Mouse (Mus musculus) fibroblast of lung, adult 2 months (primary cell): ENCODE results near the gene Atg7.
"Not testable (repeated sequence)": the region's sequence is repeated elsewhere in the genome, so short reads cannot be mapped to it uniquely, and the experiment has no call there.

Source experiments
- DNase-seq: peaks from one replicate; pipeline ENCODE4 v3.0.0-alpha.2; 2011; ENCODE audit warnings: low read depth

Atg7 gene

DNA sequence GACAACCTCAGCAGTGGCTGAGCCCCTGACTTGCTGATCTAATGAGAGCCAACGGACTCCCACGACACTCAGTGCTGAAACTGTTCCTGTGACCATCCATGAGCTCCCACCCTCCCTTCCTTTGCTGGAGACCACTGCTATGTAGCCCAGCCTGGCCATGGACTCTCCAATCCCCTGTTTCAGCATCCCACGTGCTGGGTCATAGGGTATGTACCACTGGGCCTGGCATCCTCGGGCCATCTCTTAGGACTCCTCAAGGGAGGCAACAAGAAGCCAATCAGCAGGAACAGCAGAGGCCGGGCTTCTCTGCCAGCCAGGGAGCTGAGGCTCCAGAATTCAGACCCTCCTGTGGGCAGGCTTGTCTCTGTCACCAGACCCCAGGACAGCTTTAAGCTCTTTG is 239.3 kb downstream of the Atg7 start:
- DNase-seq = no peak

DNA sequence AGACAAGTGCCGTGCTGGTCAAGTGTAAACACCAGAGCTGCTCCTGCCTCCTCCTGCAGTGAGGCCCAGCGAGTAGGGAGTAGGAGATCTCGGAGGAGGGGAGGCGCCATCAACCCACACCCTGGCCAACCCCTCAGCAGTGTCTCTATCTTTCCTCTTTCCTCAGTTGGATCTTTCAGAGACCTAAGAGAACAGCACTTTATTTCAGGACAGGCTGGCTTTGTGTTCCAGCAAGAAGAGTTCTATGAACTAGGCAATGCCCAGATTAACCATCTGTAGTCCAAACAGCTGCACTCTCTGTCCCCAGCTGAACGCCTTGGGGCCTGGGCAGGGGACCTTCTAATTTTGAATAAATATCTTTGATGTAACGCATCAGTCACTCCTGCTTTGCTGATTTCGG is 239.8 kb downstream of the Atg7 start:
- no peak for DNase-seq

DNA sequence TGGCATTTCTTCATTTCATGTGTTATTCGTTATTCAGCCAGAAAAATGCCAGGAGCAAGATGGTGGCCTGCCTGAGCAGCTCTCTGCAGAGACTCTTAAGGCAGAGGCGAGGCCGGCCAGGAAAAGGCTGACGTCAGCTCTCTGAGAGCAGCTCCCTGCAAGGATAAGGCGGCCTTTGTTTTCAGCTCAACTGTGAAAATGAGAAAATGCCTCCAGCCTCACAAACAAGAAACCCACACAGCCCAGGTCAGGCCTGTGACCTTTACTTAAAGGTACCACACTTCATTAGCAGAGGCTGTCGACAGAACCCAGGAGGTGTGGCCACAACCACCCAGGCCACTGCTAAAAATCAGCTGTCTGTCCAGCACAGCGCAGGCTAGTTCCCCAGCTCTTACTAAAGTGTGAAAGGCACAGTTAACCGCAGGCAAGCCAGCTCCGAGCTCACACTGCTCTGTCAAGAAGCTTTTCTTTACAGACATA is 240.4 kb downstream of the Atg7 start:
- DNase-seq = peak; percentile 94

DNA sequence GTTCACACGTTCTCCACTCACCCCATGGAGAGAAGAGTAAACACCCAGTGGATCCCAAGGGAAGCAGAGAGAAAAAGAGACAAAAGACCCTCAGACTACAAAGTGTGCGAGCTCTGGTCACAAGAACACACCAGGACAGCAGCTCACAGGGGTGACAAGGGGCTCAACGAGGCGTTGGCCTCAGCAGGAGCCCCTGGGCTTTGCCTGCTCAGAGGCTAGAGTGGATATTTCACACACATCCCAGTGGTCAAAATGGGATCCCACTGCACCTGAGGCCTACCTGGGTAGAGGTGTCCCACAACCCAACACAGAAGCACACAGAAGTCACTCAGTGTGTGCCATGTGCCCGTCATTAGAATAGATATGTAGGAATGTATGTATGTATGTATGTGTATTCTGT is 242.2 kb downstream of the Atg7 start:
- no peak for DNase-seq

DNA sequence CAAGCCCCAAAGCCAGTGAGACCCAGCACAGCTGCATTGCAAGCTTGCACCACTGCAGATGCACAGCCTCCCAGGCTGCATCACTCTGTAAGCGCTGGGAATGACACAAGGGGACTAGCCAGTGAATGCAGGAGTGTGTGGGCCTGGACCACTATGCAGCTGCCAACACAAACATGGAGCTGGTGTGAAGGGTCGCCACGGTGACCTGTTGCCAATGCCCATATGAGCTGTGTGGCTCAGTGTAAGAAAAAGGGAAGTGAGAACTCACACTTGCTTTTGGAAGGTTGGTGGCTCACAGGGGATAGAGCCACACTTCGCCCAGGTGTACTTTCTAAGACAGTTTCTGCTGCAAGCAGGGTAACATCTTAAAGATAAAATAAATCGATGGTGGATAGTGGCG is 243.1 kb downstream of the Atg7 start:
- DNase-seq = no peak

DNA sequence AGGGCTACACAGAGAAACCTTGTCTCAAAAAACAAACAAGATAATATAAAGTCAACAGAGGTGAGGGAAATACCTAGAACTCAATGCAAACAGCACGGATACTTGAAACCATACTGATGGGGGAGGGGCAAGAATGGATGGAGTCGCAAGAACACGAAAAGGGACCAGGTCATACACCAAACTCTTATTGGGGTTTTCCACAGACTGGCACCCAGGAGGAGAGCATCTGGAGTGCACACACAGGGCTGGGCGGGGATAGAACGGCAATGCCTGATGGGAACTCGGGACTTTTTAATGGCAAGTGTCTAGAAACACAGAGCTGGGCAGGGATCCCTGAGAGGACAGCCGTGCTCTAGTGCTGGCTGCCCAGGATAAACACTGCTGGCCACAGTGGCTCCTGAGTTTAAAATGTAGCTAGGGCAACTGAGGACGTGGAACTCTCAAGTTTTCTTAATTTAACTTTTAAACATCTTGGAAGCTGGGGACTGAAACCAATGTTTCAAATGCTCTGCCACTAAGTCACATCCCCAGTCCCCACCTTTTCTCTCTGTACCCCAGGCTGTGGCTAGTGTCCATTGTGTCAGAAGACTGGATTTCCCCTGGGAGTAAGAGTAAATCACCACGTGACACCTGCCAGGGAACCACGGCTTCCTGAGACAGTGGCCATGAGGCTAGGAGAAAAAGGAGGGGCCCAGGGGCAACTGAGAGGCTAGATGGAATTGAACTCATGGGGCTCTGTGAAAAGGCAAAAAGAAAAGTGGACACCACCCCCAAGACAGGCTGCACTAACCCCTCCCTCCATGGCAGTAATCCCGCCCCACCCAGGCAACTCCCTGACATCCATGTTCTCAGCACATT is 243.8 kb downstream of the Atg7 start:
- DNase-seq = no peak

DNA sequence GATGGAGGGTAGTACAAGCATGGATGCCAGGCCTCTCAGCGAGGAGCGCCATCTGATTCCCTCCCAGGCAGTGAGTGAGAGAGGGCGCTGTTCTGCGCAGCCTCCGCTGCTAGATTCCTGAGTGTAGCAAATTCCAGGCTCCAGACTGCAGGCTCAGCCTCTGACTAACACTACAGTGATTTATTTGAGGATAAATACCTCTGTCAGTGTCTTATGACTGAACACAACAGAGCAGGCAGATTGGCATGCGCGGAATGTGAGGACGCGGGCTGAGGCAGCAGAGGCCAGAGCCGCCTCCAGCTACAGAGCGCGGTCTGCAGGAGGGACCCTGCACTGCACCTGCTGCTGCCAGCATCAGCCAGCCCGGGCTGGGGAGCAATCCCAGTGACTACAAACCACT is 246.0 kb downstream of the Atg7 start:
- DNase-seq = peak; percentile 96

DNA sequence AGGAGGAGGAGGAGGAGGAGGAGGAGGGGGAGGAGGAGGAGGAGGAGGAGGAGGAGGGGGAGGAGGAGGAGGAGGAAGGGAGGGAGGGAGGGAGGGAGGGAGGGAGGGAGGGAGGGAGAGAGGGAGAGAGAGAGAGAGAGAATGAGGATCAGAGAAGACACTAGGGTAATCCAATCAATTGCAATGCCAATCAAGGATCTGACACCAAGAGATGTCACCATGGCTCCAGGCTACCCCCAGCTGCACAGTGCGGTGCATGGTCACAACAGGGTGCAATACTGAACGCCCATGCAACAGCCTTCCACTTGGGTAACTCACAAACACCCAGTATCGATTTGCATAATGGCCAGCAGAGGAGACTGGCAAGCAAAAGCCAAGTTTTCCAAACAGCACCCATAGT is 247.1 kb downstream of the Atg7 start:
- not testable (repeated sequence) for DNase-seq

DNA sequence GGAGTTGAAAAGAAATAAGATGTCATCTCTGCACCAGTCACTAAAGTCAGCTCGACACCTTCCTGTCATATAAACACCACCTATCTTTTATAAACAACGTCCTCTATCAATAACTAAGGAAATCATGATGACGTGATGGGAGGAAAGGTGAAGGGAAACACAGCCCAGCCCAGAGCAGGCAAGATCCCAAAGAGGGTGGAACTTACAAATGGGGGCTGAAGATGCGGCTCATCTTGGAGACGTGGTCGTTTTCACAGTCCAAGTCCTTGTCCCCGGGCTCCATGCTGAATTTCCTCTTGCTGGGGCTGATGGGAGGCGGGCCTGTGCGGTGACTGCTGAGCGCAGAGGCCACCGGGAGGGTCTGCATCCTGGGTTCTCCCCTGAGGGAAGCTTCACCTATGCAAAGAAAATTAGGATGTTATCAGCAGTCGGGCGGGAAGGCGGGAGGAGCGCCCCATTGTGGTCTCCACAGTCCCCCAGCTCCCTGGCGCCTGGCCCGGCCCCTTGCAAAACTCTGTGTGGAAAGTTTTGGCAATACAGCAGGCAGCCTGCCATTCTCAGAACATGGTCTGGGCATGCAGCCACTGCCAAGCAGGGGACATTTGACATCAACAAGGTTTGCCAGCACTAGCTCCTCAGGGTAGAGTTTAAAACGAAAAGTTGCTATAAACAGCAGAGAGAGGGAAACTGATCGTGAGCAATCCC is 247.7 kb downstream of the Atg7 start:
- peak; percentile 96 for DNase-seq

DNA sequence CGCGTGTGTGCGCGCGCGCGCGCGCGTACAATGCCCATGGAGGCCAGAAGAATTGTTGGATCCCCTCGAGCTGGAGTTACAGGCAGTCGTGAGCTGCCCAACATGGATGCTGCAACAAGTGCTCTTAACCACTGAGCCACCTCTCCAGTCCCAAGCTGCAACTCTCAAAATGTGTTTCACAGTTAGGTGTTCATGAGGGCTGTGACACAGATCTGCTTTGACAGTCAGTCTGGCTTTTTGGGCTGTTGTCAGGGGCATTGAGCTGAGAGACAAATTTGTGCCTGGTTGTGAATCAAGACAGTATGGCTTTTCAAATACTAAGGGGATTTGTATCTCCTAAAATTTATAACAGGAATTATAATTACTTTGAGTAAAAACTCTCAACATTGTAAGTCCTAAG is 248.4 kb downstream of the Atg7 start:
- DNase-seq = no peak

DNA sequence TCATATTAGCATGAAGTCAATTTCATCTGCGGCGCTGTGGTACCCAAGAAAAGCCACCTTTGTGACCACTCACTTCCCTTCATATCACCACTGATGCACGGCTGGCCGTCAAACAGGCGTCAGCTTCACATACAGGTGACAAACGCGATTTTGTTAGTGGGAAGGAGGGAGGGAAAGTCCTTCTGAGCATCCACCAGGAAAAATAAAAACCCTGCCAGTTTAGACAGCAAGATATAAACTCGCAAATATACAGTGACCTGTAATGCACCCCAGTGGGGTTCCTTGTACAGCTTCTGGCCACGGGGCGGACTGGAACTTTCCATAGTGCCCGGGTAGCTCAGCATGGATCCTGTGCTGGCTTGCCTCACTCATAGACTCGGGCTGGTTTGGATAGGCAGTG is 248.9 kb downstream of the Atg7 start:
- no peak for DNase-seq

DNA sequence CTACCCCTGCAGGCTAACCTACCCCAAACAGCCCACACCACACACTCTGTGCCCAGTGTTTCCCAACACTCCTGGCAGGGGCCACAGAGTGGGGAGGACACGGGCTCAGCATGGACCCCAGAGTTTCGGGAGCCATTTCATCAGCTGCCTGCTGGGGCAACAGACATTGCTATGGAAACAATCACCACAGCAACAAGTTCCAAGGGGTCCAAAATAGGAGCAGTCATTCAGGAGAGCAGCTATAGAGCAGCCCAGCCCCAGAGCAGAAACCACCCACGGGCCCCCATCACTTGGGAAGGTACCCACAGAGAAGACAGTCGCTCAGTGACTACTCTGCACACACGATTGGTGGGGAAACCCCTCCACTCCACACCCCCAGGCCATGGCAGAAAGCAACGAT is 249.5 kb downstream of the Atg7 start:
- no peak for DNase-seq

DNA sequence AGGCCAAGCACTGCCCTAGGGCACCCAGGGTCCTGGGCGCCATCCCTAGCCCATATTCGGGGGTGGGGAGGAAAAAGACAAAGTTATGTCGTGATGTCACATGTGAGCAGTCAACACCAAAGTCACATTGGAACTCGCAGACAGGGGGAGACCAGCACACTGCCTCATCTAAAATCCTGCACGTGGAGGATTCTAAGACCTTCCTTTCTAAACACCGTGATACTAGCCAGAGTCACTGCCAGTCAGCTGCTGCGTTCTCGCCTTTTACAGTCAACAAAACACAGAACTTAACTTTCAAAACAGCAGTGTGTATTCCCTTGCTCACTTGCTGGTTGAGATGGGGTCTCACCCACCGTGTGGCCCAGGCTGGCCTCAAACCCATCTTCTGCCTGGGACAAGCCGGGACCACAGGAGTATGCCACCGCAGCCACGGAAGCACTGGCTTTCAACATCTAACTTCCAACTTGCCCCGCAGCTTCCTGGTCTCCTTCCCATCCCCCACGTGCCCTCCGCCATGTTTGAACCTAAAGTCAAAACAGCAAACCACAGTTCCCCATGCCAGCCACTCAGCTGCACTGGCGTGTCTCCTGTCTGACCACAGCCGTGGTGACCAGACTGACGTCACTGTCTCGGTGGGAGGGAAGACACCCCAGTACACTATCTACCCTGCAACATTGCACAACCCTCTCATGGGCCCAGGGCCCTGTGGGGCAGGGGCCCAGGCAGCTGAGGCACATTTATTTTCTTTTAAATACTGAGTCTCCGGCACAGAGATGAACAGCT is 250.7 kb downstream of the Atg7 start:
- DNase-seq = peak; percentile 85

DNA sequence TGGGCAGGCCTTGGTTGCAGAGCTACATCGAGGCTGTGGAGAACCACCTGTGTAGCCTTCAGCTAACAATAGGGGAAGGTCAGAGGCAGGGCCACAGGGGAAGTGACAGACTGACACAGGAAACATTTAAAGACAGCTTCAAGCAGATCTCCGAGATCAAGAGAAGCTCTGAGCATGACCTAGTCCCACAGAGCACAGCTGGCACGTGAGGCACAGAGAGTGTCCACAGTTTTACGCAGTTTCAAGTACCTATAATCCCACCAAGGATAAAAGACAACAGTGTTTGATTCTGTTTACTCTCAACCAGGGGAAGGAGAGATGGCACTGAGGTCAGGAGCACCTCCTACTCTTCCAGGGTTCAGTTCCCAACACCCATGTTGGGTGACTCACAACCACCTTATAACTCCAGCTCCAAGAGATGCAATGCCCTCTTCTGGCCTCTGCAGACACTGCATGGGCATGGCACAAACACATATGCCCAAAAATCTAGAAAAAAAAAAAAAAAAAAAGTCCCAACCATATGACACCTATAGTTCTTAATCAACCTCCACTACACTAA is 251.7 kb downstream of the Atg7 start:
- DNase-seq = no peak

DNA sequence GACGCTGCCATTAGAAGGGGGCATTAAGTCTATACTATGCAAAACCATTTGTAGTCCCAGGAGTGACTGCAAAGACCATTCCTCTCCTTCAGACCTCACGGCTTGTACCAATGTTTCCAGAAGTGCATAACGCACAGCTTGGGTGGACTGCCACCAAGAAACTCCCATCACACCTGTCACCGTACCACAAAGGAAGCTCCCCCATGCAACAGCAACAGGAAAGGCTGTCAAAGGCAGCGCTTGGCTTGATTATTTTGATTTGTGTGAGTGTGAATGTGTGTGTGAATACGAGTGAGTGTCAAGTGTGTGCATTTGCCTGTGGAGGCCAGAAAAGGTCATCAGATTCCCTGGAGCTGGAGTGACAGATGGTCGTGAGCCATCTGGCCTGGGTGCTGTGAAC is 252.3 kb downstream of the Atg7 start:
- DNase-seq = no peak

DNA sequence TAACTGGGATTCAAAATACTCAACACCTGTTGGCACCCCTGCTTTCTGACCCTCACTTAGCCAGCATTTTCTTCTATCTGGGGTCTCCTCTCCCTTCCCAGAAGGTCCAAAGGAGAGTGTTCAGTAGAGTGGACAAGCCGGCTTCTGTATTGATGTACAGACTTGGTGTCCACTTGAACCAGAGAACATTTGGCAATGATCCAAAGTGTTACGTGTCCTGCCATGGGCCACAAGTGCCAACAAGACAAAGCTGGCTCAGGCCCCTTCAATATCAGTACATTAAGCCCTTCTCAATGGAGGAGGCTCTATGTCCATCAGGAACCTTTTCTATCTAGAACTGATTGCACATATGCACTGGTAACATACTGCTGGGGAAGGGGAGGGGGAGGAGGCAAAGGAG is 253.4 kb downstream of the Atg7 start:
- no peak for DNase-seq

DNA sequence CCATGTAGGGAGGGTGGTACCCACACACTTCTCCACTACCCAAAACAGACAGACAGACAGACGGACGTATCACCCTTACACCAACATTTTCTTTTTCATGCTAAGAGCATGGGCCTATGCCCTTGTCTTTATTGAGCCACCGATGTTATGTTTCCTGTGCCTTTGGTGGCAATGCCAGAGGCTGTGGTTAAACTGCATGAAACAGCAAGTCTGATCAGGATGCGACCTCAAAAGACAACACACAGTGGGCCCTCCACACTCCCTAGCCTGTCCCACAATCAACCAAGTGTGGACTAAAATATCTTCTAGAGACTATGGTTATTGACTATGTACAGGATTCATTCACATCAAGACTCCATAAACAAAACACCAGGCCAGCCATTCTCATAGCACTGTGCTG is 256.1 kb downstream of the Atg7 start:
- no peak for DNase-seq

DNA sequence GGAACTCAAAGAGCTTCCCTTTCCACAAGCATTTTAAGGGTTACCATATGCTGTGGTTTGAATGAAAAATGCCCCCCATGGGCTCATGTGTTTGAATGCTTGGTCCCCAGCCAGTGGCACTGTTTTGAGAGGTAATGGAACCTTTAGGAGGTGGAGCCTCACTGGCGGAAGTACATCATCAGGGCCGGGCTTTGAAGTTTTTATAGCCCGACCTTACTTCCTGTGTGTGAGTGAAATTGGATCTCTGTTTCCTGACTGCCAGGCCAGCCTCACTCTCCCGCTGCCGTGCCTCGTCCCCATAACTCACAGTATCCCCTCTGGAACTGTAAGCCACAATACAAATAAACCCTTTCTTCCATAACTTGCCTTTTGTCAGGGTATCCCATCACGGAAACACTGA is 256.8 kb downstream of the Atg7 start:
- no peak for DNase-seq

DNA sequence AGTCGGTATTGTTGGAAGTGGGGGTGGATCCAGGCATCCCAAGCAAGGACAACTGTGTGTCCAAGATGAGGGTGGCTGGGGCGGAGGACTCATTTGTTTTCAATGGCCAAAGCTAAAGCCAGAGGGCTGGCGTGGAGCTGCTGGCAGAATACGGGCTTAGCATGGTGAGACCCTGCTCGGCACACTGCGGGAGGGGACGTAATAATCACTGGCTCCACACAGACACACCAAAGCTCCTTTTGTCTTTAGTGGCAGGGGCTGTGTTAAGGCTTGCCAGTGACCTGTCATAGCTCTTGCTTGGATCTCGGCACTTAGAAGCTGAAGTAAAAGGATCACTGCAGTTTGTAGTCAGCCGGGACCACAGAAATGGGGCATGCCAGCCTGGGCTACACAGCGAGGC is 257.3 kb downstream of the Atg7 start:
- DNase-seq = no peak

DNA sequence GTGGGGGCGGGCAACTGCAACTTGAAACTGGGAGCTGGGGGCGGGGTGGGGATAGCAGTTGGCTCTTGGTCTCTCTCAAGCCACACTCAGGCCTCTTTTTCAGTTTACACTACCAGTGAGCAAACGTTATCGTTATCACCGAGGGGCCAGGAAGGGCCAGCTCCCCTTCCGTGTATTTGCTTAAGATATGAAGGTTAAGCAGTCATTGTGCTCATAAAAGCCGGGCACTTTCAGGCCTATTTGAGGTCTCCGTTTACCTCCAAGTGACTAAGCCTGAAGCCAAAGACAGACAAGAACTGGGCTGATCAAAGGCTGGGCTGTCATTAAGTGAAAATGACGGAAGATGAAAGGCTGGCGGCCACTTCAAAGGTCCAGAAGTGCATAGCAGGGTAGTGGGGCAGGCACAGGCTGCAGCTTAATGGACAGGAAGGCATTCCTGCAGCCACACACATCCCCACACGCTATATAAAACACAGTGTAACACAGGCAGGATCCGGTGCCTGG is 258.5 kb downstream of the Atg7 start:
- DNase-seq = no peak

DNA sequence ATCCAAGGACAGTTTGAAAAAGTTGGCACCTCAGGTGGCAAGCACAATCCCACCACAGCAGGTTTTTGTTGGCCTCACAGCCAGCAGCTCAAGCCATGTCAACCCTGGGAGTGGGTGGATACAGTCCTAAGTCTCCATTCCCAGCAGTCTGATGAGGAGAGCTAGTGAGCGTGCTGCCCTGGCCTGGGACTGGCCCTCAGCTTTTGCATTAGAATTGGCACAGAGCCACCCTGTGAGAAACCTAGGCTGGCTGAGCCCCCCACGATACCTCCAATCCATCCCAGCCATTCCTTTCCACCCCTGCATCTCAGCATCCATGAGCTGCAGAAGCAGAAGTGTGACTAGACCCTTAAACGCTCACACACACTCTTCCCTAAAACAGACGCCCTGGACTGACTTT is 259.0 kb downstream of the Atg7 start:
- DNase-seq = no peak

DNA sequence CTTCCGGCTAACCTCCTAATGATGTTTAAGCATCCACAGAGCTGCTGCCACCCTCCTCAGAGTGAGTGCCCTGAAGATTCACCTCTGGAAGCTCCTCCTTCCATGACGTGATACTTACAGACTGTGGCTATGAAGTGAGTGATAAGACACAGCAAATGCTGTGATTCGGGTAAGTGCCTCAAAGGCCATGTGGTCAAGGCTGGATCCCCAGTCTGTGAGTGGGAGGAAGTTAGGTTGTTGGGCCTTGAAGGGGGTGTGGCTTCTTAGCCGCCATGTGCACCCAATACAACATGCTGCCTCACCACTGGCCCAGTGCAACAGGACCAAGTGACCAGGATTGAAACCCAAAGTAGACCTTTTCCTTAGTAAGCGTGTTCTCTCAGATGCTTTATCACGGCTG is 261.3 kb downstream of the Atg7 start:
- DNase-seq = no peak
